In genomic region chr8:117762776-117763175, GRCm38 (mm10) we compare ENCODE assay signal across 14 mouse cellular contexts.
"Had no signal": no experiment of that assay in that cellular context is flagged by ENCODE, and none has a peak within 500 bp of the region (broad histone marks: within the 10 kb centered on the region; RNA-seq: fewer than 3 reads in every experiment).

No protein-coding gene starts in this region.

- H3K9me3 ChIP-seq: limb, embryonic 10.5 days; limb, embryonic 13.5 days; midbrain, embryonic 13.5 days had no signal

- H3K4me3 ChIP-seq: layer of hippocampus, adult 2 months; limb, embryonic 10.5 days; limb, embryonic 13.5 days; midbrain, embryonic 13.5 days had no signal

- H3K4me2 ChIP-seq: limb, embryonic 13.5 days; lung, embryonic 14.5 days; midbrain, embryonic 13.5 days had no signal

- H3K27me3 ChIP-seq: limb, embryonic 13.5 days; midbrain, embryonic 13.5 days had no signal

- ATAC-seq: inflammation-experienced regulatory T-cells, adult 6 months; intestine, embryonic 16.5 days; lung, postnatal 0 days; midbrain, embryonic 13.5 days had no signal

- DNase-seq: kidney, adult 18-20 months; kidney, postnatal 25 days; layer of hippocampus, adult 9-11 months; lung, embryonic 14.5 days; thymus, postnatal 25 days had no signal

- H3K27ac ChIP-seq: kidney, postnatal 0 days; layer of hippocampus, adult 2 months; limb, embryonic 10.5 days; limb, embryonic 13.5 days; macrophage; midbrain, embryonic 13.5 days had no signal

- H3K9ac ChIP-seq: limb, embryonic 13.5 days; lung, embryonic 14.5 days; midbrain, embryonic 13.5 days had no signal

- H3K4me1 ChIP-seq: limb, embryonic 13.5 days; midbrain, embryonic 13.5 days had no signal

- H3K36me3 ChIP-seq: limb, embryonic 10.5 days; limb, embryonic 13.5 days; midbrain, embryonic 13.5 days had no signal
